Comparison of ENCODE assay signal across 11 mouse cellular contexts in genomic region chr5:124192726-124193285, GRCm38 (mm10). TPM values are rescaled to one million over a fixed set of nuclear protein-coding genes. Genes with fewer than 3 reads are reported as not detected.
DNase-seq lines count a peak whose midpoint lies in the region; ATAC-seq lines count a peak whose summit lies in the region.
"Had no signal": no experiment of that assay in that cellular context is flagged by ENCODE, and none has a peak within 500 bp of the region (broad histone marks: within the 10 kb centered on the region; RNA-seq: fewer than 3 reads in every experiment).

No protein-coding gene starts in this region.

- peak overlapping the region; percentile 52 for H3K4me2 ChIP-seq in heart, embryonic 16.5 days (ENCODE audit: low read depth, low read length)
- peak overlapping the region; percentile 25; the same call in 1 of the 2 replicates for H3K4me2 ChIP-seq in midbrain, embryonic 12.5 days (replicated peaks)

- peak; percentile 68 for DNase-seq in retina, postnatal 1 day
- no peak for DNase-seq in retina, embryonic 14.5 days (ENCODE audit: low spot score)
- peak; percentile 51 to 68 for DNase-seq in thymus, postnatal 36 days
- DNase-seq in lung, postnatal 10 days, result no peak
- DNase-seq in layer of hippocampus, adult 11-12 months (ENCODE audit: low spot score), result no peak
- DNase-seq in gastrocnemius, postnatal 25 days, result no peak
- DNase-seq: cerebellum, adult 2 months; left cerebral cortex, postnatal 4 days; lung, postnatal 36 days had no signal

- no peak; the same call in 1 of the 2 replicates for ATAC-seq in heart, embryonic 16.5 days (replicated peaks; ENCODE audit: extremely low read depth, insufficient read depth, low FRiP score)
- no peak for ATAC-seq in midbrain, embryonic 12.5 days (ENCODE audit: low FRiP score, low read depth)

- peaks cover 81% of the 10 kb centered on the region for H3K4me1 ChIP-seq in heart, embryonic 16.5 days (ENCODE audit: control insufficient read depth, insufficient read depth, low read length)
- H3K4me1 ChIP-seq in midbrain, embryonic 12.5 days, result peaks cover 37% of the 10 kb centered on the region

- H3K36me3 ChIP-seq in heart, embryonic 16.5 days (ENCODE audit: control insufficient read depth, insufficient read depth), result no peaks in the 10 kb centered on the region
- H3K36me3 ChIP-seq in midbrain, embryonic 12.5 days, result no peaks in the 10 kb centered on the region

- peak overlapping the region; percentile 91 for H3K27ac ChIP-seq in heart, embryonic 16.5 days (ENCODE audit: low read length)
- H3K27ac ChIP-seq in midbrain, embryonic 12.5 days (replicated peaks), result 0 out of 2 replicates have a peak overlapping the region, but pooled peaks have one; percentile 47

- no peak overlapping the region for H3K4me3 ChIP-seq in heart, embryonic 16.5 days (ENCODE audit: low read length)
- H3K4me3 ChIP-seq in midbrain, embryonic 12.5 days, result no peak overlapping the region

- H3K9me3 ChIP-seq in heart, embryonic 16.5 days (replicated peaks; ENCODE audit: control insufficient read depth, low read length), result no peaks in the 10 kb centered on the region
- no peaks in the 10 kb centered on the region for H3K9me3 ChIP-seq in midbrain, embryonic 12.5 days

- H3K27me3 ChIP-seq in heart, embryonic 16.5 days (ENCODE audit: control insufficient read depth, insufficient read depth, low read length), result no peaks in the 10 kb centered on the region
- H3K27me3 ChIP-seq in midbrain, embryonic 12.5 days, result no peaks in the 10 kb centered on the region; the same call in 1 of the 2 replicates

- WGBS in heart, embryonic 16.5 days, result 49% methylated on average over 10 of the region's 10 CpGs
- WGBS in midbrain, embryonic 12.5 days, result 41% methylated on average over 10 of the region's 10 CpGs

- H3K9ac ChIP-seq in heart, embryonic 16.5 days (ENCODE audit: low read length), result peak overlapping the region; percentile 65
- H3K9ac ChIP-seq in midbrain, embryonic 12.5 days (replicated peaks), result peak overlapping the region; percentile 37; the same call in 1 of the 2 replicates

RNA-seq across cellular contexts. Expression of gene Pitpnm2, which starts 56.8 kb away (rescaled TPM):
- 6.9 and 7.3 TPM in 2 replicates for polyA plus RNA-seq in heart, embryonic 16.5 days (2015; fragmentation: Nextera tagmentation; extraction: Ambion mirVana)
- 6.0 and 7.2 TPM in 2 replicates for polyA plus RNA-seq in midbrain, embryonic 12.5 days (2016; fragmentation: Nextera tagmentation; extraction: Ambion mirVana)
- 10 to 100 TPM; 16.7 to 17.6 TPM for total RNA-seq in gastrocnemius, postnatal 25 days (2021)

Comparison
In these comparisons a context has a peak if more than half of its experiments do, and no peak if none do; other contexts are left out.
1. DNase-seq: peak in retina, postnatal 1 day (single experiment) and thymus, postnatal 36 days (2 of 2); none in retina, embryonic 14.5 days (single experiment), lung, postnatal 10 days (single experiment), layer of hippocampus, adult 11-12 months (single experiment) and gastrocnemius, postnatal 25 days (single experiment).